Mouse (Mus musculus) hindbrain, embryonic 10.5 days (tissue): ENCODE results near the gene Serpina12. TPM values are rescaled to one million over a fixed set of nuclear protein-coding genes. Genes with fewer than 3 reads are reported as not detected.

Experiments
- polyA plus RNA-seq: library from polyadenylated mRNA; unstranded; fragments of >200 nt; fragmentation: Nextera tagmentation; extraction: Ambion mirVana; gene quantifications from 2 replicates; pipeline ENCODE4 v1.2.1, GENCODE M21; 2016

Gene Serpina12
- polyA plus RNA-seq, 1 experiment from 2014 or later, result not detected

Other genes with a start within 250 kb of the Serpina12 start
- gene Serpina1b, start 214.1 kb downstream of the Serpina12 start, polyA plus RNA-seq, result not detected in 2 replicates
- gene Serpina1a, start 180.9 kb downstream of the Serpina12 start, polyA plus RNA-seq, result not detected in 2 replicates
- gene Serpina1c, start 139.6 kb downstream of the Serpina12 start, polyA plus RNA-seq, result not detected in 2 replicates
- not detected in 2 replicates for gene Serpina1e, start 85.5 kb downstream of the Serpina12 start, polyA plus RNA-seq
- gene Serpina11, start 54.5 kb downstream of the Serpina12 start, polyA plus RNA-seq, result not detected in 2 replicates
- not detected in 2 replicates for gene Serpina9, start 30.7 kb downstream of the Serpina12 start, polyA plus RNA-seq
- gene Serpina5, start 56.7 kb upstream of the Serpina12 start, polyA plus RNA-seq, result not detected in 2 replicates
- not detected in 2 replicates for gene Serpina3a, start 68.3 kb upstream of the Serpina12 start, polyA plus RNA-seq
- gene Serpina3b, start 83.6 kb upstream of the Serpina12 start, polyA plus RNA-seq, result not detected in 2 replicates
- gene Serpina3c, start 109.4 kb upstream of the Serpina12 start, polyA plus RNA-seq, result not detected in 2 replicates
- gene Serpina3f, start 170.1 kb upstream of the Serpina12 start, polyA plus RNA-seq, result 0.47 TPM in 1 of 2 replicates, not detected in the other
- not detected in 2 replicates for gene Serpina3g, start 191.8 kb upstream of the Serpina12 start, polyA plus RNA-seq
- gene Serpina3i, start 218.7 kb upstream of the Serpina12 start, polyA plus RNA-seq, result 0.34 TPM in 1 of 2 replicates, not detected in the other